Mouse (Mus musculus): Measurements from ENCODE around the gene Hsd17b11. TPM values are rescaled to one million over a fixed set of nuclear protein-coding genes. Genes with fewer than 3 reads are reported as not detected.

Hsd17b11 gene
- polyA plus RNA-seq (2014; fragmentation: Illumina TruSeq; extraction: RNeasy Lipid Tissue Mini Kit (QIAGEN cat#74804); ENCODE audit: low read depth, low replicate concordance) = 60.2 TPM

GRCm38 (mm10) chr5:104021597-104022378 is at the start of gene Hsd17b11:
Hsd17b11 (minus strand) TSS chr5:104021919.

GRCm38 (mm10) chr5:104046256-104047199 is 24.8 kb upstream of the Hsd17b11 start, which contains the start of gene Nudt9:
Nudt9 (plus strand) TSS chr5:104046306.

GRCm38 (mm10) chr5:103977297-103977696 is 44.4 kb downstream of the Hsd17b11 start, which contains the start of gene Hsd17b13:
Hsd17b13 (minus strand) TSS chr5:103977410.

Other genes with a start within 250 kb of the Hsd17b11 start
- gene Klhl8, start 110.7 kb downstream of the Hsd17b11 start, polyA plus RNA-seq (2014; fragmentation: Illumina TruSeq; extraction: RNeasy Lipid Tissue Mini Kit (QIAGEN cat#74804); ENCODE audit: low read depth, low replicate concordance) = 6.1 TPM
- gene Hsd17b13, start 44.5 kb downstream of the Hsd17b11 start, polyA plus RNA-seq (2014; fragmentation: Illumina TruSeq; extraction: RNeasy Lipid Tissue Mini Kit (QIAGEN cat#74804); ENCODE audit: low read depth, low replicate concordance) = not detected
- gene Nudt9, start 24.4 kb upstream of the Hsd17b11 start, polyA plus RNA-seq (2014; fragmentation: Illumina TruSeq; extraction: RNeasy Lipid Tissue Mini Kit (QIAGEN cat#74804); ENCODE audit: low read depth, low replicate concordance) = 57.1 TPM
- gene Gm17660, start 55.7 kb upstream of the Hsd17b11 start, polyA plus RNA-seq (2014; fragmentation: Illumina TruSeq; extraction: RNeasy Lipid Tissue Mini Kit (QIAGEN cat#74804); ENCODE audit: low read depth, low replicate concordance) = not detected
- gene Sparcl1, start 91.8 kb upstream of the Hsd17b11 start, polyA plus RNA-seq (2014; fragmentation: Illumina TruSeq; extraction: RNeasy Lipid Tissue Mini Kit (QIAGEN cat#74804); ENCODE audit: low read depth, low replicate concordance) = 169 TPM
- gene Dspp, start 148.8 kb upstream of the Hsd17b11 start, polyA plus RNA-seq (2014; fragmentation: Illumina TruSeq; extraction: RNeasy Lipid Tissue Mini Kit (QIAGEN cat#74804); ENCODE audit: low read depth, low replicate concordance) = not detected
- not detected for gene Dmp1, start 180.7 kb upstream of the Hsd17b11 start, polyA plus RNA-seq (2014; fragmentation: Illumina TruSeq; extraction: RNeasy Lipid Tissue Mini Kit (QIAGEN cat#74804); ENCODE audit: low read depth, low replicate concordance)